Mouse (Mus musculus) kidney, embryonic 15.5 days (tissue): Measurements from ENCODE around the gene 1700029H14Rik. TPM values are rescaled to one million over a fixed set of nuclear protein-coding genes. Genes with fewer than 3 reads are reported as not detected.
A peak's percentile ranks its signal among the peaks of the same experiment; 100 is the strongest.

Experiments used
- ATAC-seq: fragments of 200-750 bp; cut with Nextera tagmentation; replicated peaks from 2 replicates; pipeline ENCODE4 v1.8.0; 2017; ENCODE audit warnings: moderate TSS enrichment; ENCODE audit not compliant: low FRiP score
- H3K27ac ChIP-seq: fragments of 300-500 bp; sonication (generic); 2 replicates; pipeline ENCODE4 v1.5.1; 2015; ENCODE audit warnings: mild to moderate bottlenecking, inconsistent platforms
- H3K27me3 ChIP-seq: fragments of 300-500 bp; sonication (generic); 2 replicates; pipeline ENCODE4 v1.6.1; 2015; ENCODE audit warnings: inconsistent platforms
- H3K36me3 ChIP-seq: fragments of 300-500 bp; sonication (generic); 2 replicates; pipeline ENCODE4 v1.6.1; 2015; ENCODE audit warnings: inconsistent platforms
- H3K4me1 ChIP-seq: fragments of 300-500 bp; sonication (generic); 2 replicates; pipeline ENCODE4 v1.6.1; 2015; ENCODE audit warnings: inconsistent platforms
- H3K4me2 ChIP-seq: fragments of 300-500 bp; sonication (generic); 2 replicates; pipeline ENCODE4 v1.6.1; 2015; ENCODE audit warnings: moderate library complexity, mild to moderate bottlenecking, inconsistent platforms
- H3K4me3 ChIP-seq: fragments of 300-500 bp; sonication (generic); replicated peaks from 2 replicates; pipeline ENCODE4 v1.5.1; 2015; ENCODE audit warnings: mild to moderate bottlenecking, inconsistent platforms
- H3K9ac ChIP-seq: fragments of 300-500 bp; sonication (generic); 2 replicates; pipeline ENCODE4 v1.6.1; 2015; ENCODE audit warnings: mild to moderate bottlenecking, inconsistent platforms
- H3K9me3 ChIP-seq: fragments of 300-500 bp; sonication (generic); replicated peaks from 2 replicates; pipeline ENCODE4 v1.6.1; 2016; ENCODE audit warnings: inconsistent platforms
- WGBS: fragments of 180-500 bp; shearing (Covaris S2); methylation state at CpG from one replicate; pipeline ENCODE4 v1.1.7; 2015; ENCODE audit warnings: mixed read lengths; 5-methylcytosine and 5-hydroxymethylcytosine counted together
- polyA plus RNA-seq: library from polyadenylated mRNA; unstranded; fragments of >200 nt; fragmentation: Nextera tagmentation; extraction: Ambion mirVana; gene quantifications from 2 replicates; pipeline ENCODE4 v1.2.1, GENCODE M21; 2015

1700029H14Rik gene
- polyA plus RNA-seq, 1 experiment from 2014 or later = not detected

DNA sequence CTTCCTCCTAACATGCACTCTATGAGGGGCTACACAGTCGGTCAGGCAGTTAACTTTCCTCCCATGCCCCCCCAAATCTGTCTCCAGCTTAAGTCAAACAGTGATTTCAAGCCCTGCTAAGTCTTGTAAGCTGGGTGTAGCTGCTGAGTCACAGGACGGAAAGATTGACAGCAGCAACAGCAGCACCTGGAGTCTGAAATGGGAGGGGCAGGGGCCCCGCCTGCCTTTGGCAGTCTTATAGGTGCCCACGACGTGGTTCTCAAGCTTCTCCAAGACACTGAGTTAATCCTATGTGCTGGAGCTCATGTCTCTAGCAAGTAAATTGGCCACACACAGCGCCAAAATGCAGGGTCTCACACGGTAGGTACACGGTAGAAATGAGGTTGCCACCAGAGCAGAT is 31.1 kb upstream of the 1700029H14Rik start:
- Histone ChIP-seq H3K4me3 (no peak overlapping the region), H3K9me3 (no peaks in the 10 kb centered on the region), H3K4me1 (no peaks in the 10 kb centered on the region), H3K27ac (no peak overlapping the region), H3K36me3 (peaks cover 16% of the 10 kb centered on the region), H3K4me2 (no peak overlapping the region), H3K9ac (no peak overlapping the region), H3K27me3 (no peaks in the 10 kb centered on the region)
- WGBS = 87% methylated on average over 8 of the region's 8 CpGs
- no peak for ATAC-seq

DNA sequence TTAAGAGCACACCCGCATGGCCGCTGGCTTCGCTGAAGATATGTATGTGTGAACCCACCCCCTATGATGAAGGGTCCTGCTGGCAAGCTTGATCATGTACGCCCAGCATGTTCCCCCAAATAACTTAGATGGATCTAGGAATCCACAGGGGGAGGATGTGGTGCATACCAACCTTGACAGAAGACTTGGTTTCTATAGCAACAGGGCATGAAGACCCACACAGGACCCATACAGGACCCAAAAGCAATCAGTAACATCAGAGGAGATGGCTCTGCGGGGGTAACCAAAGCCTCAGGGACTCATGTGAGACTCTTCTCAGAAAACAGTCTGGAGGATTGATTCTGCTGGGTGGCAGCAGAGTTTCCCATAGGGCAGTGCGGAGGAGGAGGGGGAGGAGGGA is 29.0 kb upstream of the 1700029H14Rik start:
- no peaks in the 10 kb centered on the region for H3K27me3 ChIP-seq
- no peaks in the 10 kb centered on the region for H3K4me1 ChIP-seq
- H3K27ac ChIP-seq = no peak overlapping the region
- no peaks in the 10 kb centered on the region for H3K9me3 ChIP-seq
- H3K9ac ChIP-seq = no peak overlapping the region
- ATAC-seq = no peak
- H3K4me3 ChIP-seq = no peak overlapping the region
- 86% methylated on average over 6 of the region's 6 CpGs for WGBS
- no peak overlapping the region for H3K4me2 ChIP-seq
- H3K36me3 ChIP-seq = peaks cover under 1% of the 10 kb centered on the region; the same call in 1 of the 2 replicates

DNA sequence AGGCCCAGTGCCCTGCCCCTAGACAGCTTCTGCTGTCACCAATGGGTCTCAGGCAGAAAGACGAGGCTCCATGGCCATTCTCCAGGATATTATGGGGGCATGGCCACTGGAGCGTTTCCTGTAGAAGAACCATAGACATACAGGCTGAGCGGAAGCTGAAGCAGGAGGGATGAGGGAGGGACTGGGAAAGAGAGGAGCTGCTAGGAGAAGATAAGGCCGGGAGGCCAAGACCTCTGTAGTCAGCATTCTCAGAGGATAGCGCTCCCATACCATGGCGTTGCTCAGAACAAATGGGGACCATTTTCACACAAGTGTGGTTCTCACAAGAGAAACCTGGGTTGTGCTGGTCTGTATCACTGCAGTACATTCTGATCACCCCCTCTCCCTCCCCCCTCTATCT is 26.8 kb upstream of the 1700029H14Rik start:
- no peak overlapping the region for H3K9ac ChIP-seq
- WGBS = 61% methylated on average over 6 of the region's 6 CpGs
- ATAC-seq = no peak
- no peak overlapping the region for H3K4me2 ChIP-seq
- H3K36me3 ChIP-seq = peaks cover 13% of the 10 kb centered on the region
- no peak overlapping the region for H3K4me3 ChIP-seq
- no peak overlapping the region for H3K27ac ChIP-seq
- H3K27me3 ChIP-seq = no peaks in the 10 kb centered on the region
- no peaks in the 10 kb centered on the region for H3K9me3 ChIP-seq
- no peaks in the 10 kb centered on the region for H3K4me1 ChIP-seq

DNA sequence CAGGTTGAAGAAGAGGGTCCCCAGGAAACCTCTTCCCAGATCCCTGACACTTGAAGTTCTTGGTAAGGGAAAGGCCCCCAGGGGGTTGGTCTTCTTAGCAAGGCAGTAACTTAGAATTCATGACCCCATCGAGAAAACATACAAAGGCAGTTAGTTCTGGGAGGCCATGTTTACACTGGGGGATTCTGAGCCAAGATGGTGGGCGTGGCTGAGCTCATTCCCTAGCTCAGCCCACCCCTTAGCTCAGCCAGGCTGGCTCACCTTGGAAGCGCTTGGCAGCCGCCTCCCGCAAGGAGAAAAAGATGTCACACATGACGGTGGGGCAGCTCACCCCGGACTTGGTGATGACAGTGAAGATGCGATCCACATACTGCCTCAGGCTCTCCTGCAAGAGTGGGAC is 22.4 kb upstream of the 1700029H14Rik start:
- no peak for ATAC-seq

DNA sequence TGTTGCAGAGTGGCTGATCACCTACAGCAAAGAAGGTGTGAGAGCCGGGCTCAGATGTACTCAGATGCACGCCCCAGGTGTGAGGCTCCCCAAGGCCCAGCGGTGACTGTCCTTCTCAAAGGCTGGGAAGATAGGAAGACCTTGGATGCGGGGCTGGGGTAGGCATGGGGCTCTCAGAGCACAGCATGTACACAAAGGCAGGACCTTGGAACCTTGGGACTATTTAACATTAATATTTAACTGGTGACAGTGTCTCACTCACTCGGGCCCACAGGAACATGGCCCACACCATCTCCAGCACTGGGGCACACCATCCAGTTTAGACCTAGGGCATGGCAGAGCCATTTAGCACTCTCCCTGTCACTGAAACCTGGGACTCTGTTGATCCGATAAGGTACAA is 15.6 kb upstream of the 1700029H14Rik start:
- Histone ChIP-seq H3K27ac (0 out of 2 replicates have a peak overlapping the region, but pooled peaks have one; percentile 22), H3K4me1 (no peaks in the 10 kb centered on the region), H3K9ac (no peak overlapping the region), H3K27me3 (no peaks in the 10 kb centered on the region), H3K4me2 (no peak overlapping the region), H3K4me3 (no peak overlapping the region), H3K9me3 (no peaks in the 10 kb centered on the region), H3K36me3 (peaks cover 36% of the 10 kb centered on the region)
- WGBS = 85% methylated on average over 6 of the region's 6 CpGs
- ATAC-seq = peak; percentile 65; the same call in 1 of the 2 replicates

More for the DNA sequence above, 22.4 kb upstream of the 1700029H14Rik start:
- H3K9me3 ChIP-seq = no peaks in the 10 kb centered on the region
- 79% methylated on average over 8 of the region's 8 CpGs for WGBS
- no peaks in the 10 kb centered on the region for H3K4me1 ChIP-seq
- no peak overlapping the region for H3K4me3 ChIP-seq
- no peak overlapping the region for H3K9ac ChIP-seq
- H3K27ac ChIP-seq = no peak overlapping the region
- no peak overlapping the region for H3K4me2 ChIP-seq
- H3K27me3 ChIP-seq = no peaks in the 10 kb centered on the region
- H3K36me3 ChIP-seq = peaks cover 36% of the 10 kb centered on the region

DNA sequence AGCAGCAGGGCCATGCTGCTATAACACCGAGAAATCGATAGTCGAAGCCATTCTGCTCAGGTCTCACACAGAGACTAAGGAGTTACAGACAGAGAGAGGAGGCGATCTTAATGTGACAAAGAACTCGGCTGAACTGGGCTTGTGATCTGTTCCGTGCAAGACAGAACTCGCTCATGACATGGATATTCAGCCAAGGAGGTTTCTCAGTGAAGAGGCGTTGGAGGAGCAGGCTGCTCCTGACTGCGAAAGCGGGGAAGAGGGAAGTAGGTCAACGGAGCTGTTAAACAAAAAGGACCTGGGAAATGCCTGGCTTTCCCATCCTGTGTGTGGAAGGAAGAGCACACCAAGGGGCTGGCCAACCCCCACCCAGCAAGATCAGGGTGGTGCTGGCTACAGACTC is 9.7 kb upstream of the 1700029H14Rik start:
- no peak for ATAC-seq
- Histone ChIP-seq H3K9me3 (no peaks in the 10 kb centered on the region), H3K9ac (no peak overlapping the region), H3K36me3 (0 out of 2 replicates have a peak, but pooled peaks cover 13% of the 10 kb centered on the region), H3K27me3 (no peaks in the 10 kb centered on the region), H3K4me3 (no peak overlapping the region), H3K27ac (no peak overlapping the region), H3K4me2 (no peak overlapping the region), H3K4me1 (no peaks in the 10 kb centered on the region)
- WGBS = 90% methylated on average over 11 of the region's 11 CpGs

DNA sequence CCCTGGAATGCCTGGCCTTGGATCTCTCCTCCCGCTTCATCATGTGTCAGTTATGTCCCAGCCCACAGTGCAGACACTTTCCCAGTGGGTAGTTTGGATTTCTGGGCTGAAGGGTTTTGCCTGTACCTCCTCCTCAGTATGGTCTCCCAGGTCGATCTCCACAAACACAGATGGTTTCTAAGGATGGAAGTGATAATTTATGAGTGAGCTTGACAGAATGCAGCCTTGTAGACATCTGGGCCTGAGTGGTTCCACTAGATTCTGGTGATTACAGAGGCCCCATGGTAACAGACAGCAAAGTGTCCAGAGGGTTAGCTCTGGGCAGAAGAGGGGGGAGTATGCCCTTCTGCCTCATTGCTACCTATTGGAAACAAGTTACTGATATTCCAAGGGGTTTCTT is 4.7 kb downstream of the 1700029H14Rik start:
- ATAC-seq = no peak
- 67% methylated on average over 2 of the region's 2 CpGs for WGBS
- no peak overlapping the region for H3K4me2 ChIP-seq
- no peaks in the 10 kb centered on the region for H3K27me3 ChIP-seq
- H3K4me3 ChIP-seq = no peak overlapping the region
- no peak overlapping the region for H3K9ac ChIP-seq
- H3K4me1 ChIP-seq = peaks cover 5% of the 10 kb centered on the region; the same call in 1 of the 2 replicates
- no peak overlapping the region for H3K27ac ChIP-seq
- no peaks in the 10 kb centered on the region for H3K9me3 ChIP-seq
- H3K36me3 ChIP-seq = no peaks in the 10 kb centered on the region

DNA sequence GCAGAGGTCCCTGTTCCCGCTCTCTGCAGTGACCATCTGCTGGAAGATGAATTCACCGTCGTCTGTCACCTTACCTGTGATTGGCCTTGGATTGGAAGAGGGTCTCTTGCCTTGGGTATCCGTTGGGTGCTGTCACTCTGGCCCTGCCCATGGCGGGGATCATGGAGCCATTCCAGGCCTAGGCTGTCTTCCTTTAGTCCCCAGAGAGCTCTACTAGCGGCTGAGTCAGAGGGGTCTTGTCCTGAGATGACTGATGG is 10.8 kb downstream of the 1700029H14Rik start:
- Histone ChIP-seq H3K9me3 (no peaks in the 10 kb centered on the region), H3K9ac (no peak overlapping the region), H3K27me3 (no peaks in the 10 kb centered on the region), H3K4me3 (no peak overlapping the region), H3K27ac (no peak overlapping the region), H3K4me1 (peaks cover 9% of the 10 kb centered on the region; the same call in 1 of the 2 replicates), H3K36me3 (no peaks in the 10 kb centered on the region), H3K4me2 (no peak overlapping the region)
- no peak for ATAC-seq
- WGBS = 80% methylated on average over 6 of the region's 6 CpGs

DNA sequence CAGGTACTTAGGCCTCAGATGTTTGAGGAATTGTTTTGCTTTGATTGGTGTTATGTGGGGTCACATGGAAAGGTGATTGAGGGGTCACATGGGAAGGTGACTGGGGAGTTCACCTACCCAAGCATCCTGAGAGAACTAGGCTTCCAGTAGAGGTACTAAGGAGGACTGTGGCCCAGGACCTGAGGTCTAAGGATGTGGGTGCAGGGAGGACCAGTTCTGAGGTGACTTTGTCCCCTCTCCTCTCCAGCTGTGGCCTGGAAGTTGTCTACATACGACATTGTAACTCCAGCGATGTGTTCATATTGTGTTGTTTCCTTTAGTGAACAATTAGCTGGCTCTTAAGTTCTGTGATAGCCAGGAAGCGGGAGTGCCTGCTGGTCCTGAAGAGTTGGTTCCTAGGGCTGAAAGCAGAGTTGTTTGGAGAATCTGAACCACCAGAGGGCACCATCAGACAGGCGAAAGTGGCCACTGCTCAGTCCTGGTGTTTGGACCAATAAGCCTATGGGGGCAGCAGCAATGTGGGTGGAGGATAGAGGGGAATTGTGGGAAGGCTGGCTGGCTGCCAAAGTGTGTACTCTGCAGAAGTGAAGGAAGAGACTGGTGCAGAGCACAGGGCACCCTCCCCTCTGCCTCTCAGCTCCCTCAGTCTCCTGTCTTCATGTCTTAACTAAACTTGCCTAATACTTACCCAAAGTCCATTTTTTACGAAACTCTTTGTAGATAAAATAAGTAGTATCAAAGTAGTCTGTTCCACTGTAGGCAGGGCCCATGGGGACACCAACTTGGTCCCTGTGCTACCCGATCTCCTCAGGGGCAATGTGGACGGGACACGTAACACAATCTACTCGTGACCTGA is 11.3 kb downstream of the 1700029H14Rik start:
- H3K4me2 ChIP-seq = no peak overlapping the region
- no peaks in the 10 kb centered on the region for H3K27me3 ChIP-seq
- peak; percentile 87 for ATAC-seq
- no peak overlapping the region for H3K4me3 ChIP-seq
- no peaks in the 10 kb centered on the region for H3K36me3 ChIP-seq
- no peaks in the 10 kb centered on the region for H3K9me3 ChIP-seq
- no peak overlapping the region for H3K27ac ChIP-seq
- WGBS = 47% methylated on average over 9 of the region's 9 CpGs
- H3K4me1 ChIP-seq = peaks cover 9% of the 10 kb centered on the region; the same call in 1 of the 2 replicates
- H3K9ac ChIP-seq = no peak overlapping the region

DNA sequence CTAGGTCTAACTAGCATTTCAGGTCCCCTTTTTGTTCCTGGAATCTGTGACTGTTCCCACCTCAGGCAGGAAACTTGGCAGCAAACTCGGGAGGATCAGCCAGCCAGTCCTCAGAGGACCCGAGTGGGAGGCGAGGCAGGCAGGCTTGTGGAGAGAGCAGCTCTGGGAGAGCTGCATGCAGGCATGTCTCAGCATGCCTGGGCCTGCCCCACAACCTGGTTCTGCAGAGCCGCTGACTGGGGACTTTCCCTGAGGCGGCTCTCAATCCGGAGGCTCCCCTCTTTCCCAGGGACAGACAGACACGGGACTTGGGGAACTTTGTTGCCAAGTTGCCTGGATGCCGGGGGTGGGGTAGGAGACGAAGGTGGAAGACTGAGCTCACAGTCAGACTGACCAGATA is 13.4 kb downstream of the 1700029H14Rik start:
- H3K4me1 ChIP-seq = peaks cover 9% of the 10 kb centered on the region; the same call in 1 of the 2 replicates
- H3K9ac ChIP-seq = no peak overlapping the region
- no peaks in the 10 kb centered on the region for H3K9me3 ChIP-seq
- H3K27ac ChIP-seq = no peak overlapping the region
- no peak overlapping the region for H3K4me3 ChIP-seq
- H3K27me3 ChIP-seq = no peaks in the 10 kb centered on the region
- no peak overlapping the region for H3K4me2 ChIP-seq
- no peaks in the 10 kb centered on the region for H3K36me3 ChIP-seq
- ATAC-seq = no peak
- whole genome bisulfite sequencing = 42% methylated on average over 9 of the region's 9 CpGs

DNA sequence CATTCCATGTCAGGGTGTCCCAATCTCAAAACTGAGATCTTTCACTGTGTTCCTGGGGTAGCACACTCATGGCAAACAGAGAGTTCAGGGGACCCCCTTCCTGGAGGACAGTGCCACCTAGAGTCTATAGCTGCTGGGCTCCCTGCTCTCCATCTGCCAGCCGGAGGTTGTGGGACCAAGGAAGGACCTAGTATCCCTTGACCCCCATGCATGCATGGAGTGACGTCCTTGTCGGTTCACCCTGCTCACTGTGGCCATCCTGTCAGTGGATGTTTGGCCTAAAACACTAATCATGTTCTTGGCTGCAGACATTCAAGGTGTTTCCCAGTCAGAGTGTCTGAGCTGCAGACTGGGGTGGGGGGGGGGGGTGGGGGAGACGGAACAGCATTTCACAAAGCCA is 14.0 kb downstream of the 1700029H14Rik start:
- Histone ChIP-seq H3K4me2 (no peak overlapping the region), H3K27ac (no peak overlapping the region), H3K4me1 (peaks cover 9% of the 10 kb centered on the region; the same call in 1 of the 2 replicates), H3K4me3 (no peak overlapping the region), H3K9ac (no peak overlapping the region), H3K27me3 (no peaks in the 10 kb centered on the region), H3K36me3 (no peaks in the 10 kb centered on the region), H3K9me3 (no peaks in the 10 kb centered on the region)
- ATAC-seq = 0 out of 2 replicates have a peak, but pooled peaks have one; percentile 38
- WGBS = 36% methylated on average over 4 of the region's 4 CpGs

DNA sequence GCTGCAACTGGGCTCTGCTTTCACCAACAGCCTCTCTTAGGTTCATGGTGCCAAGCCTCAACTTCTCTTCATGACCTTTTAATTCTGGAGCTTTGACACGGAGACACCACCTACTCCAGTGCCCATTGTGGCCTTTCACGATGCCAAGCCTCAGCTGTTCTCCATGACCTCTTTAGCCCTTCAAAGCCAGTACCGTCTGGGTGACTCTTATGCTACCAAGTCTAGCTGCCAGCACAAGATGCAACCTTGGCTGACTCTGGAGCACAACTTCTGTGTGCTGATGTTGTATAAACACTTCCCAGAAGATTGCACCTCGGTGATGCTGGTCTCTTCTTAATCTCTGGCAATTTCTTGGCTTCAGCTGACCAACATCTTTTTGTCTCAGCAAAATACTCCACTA is 15.8 kb downstream of the 1700029H14Rik start:
- H3K36me3 ChIP-seq = no peaks in the 10 kb centered on the region
- no peak overlapping the region for H3K4me2 ChIP-seq
- no peak overlapping the region for H3K27ac ChIP-seq
- no peaks in the 10 kb centered on the region for H3K27me3 ChIP-seq
- H3K4me3 ChIP-seq = no peak overlapping the region
- H3K9ac ChIP-seq = no peak overlapping the region
- WGBS = 87% methylated on average over 4 of the region's 4 CpGs
- no peaks in the 10 kb centered on the region for H3K9me3 ChIP-seq
- H3K4me1 ChIP-seq = peaks cover 8% of the 10 kb centered on the region; the same call in 1 of the 2 replicates
- ATAC-seq = no peak

DNA sequence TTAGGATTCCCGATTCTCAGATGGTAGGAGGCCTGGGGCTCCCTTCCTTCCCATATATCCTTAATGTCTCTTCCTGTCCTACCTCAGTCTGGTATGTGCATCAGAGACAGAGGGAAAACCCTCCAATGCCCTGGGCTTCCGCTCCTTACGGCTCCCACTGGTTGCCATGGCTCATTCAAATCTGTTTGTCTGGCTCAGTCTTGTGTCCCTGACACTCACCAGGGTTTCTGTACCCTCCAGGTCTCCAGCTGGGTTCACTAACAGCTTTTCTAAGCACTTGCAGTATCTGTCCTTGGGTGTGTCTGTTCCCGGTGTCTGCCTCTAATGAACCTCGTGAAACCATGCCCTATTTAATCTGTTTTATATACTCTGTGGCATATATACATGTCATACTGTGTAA is 20.7 kb downstream of the 1700029H14Rik start:
- Histone ChIP-seq H3K9ac (no peak overlapping the region), H3K4me1 (no peaks in the 10 kb centered on the region), H3K4me3 (no peak overlapping the region), H3K27me3 (no peaks in the 10 kb centered on the region), H3K4me2 (no peak overlapping the region), H3K27ac (no peak overlapping the region), H3K36me3 (no peaks in the 10 kb centered on the region), H3K9me3 (no peaks in the 10 kb centered on the region)
- WGBS = 78% methylated on average over 5 of the region's 5 CpGs
- no peak for ATAC-seq
